Mouse (Mus musculus) neural tube, embryonic 14.5 days (tissue): ENCODE measurements at regions not wholly inside any gene's neighbourhood (a gene's known extent, or its start where the extent isn't known, plus 50 kb on each side); places are given as distances from the start of the nearest gene placed in this dataset.

ENCODE experiments used
- ATAC-seq: fragments of 200-750 bp; cut with Nextera tagmentation; 2 replicates; pipeline ENCODE4 v1.8.0; 2017; ENCODE audit warnings: low read depth, mild to moderate bottlenecking, moderate TSS enrichment, moderate library complexity
- H3K27ac ChIP-seq: fragments of 300-500 bp; sonication (generic); 2 replicates; pipeline ENCODE4 v1.5.1; 2014; ENCODE audit warnings: low read depth, mild to moderate bottlenecking, control low read depth, low read length, moderate library complexity, mixed read lengths
- H3K27me3 ChIP-seq: fragments of 300-500 bp; sonication (generic); 2 replicates; pipeline ENCODE4 v1.6.1; 2014; ENCODE audit warnings: low read length; ENCODE audit not compliant: control insufficient read depth, insufficient read depth
- H3K36me3 ChIP-seq: fragments of 300-500 bp; sonication (generic); 2 replicates; pipeline ENCODE4 v1.6.1; 2014; ENCODE audit warnings: low read length, mixed read lengths; ENCODE audit not compliant: control insufficient read depth, insufficient read depth
- H3K4me1 ChIP-seq: fragments of 300-500 bp; sonication (generic); 2 replicates; pipeline ENCODE4 v1.6.1; 2014; ENCODE audit warnings: low read length; ENCODE audit not compliant: control insufficient read depth, insufficient read depth
- H3K4me2 ChIP-seq: fragments of 300-500 bp; sonication (generic); 2 replicates; pipeline ENCODE4 v1.6.1; 2014; ENCODE audit warnings: mild to moderate bottlenecking, low read depth, low read length, control low read depth
- H3K4me3 ChIP-seq: fragments of 300-500 bp; sonication (generic); 2 replicates; pipeline ENCODE4 v1.5.1; 2014; ENCODE audit warnings: low read depth, low read length, control low read depth, mixed read lengths
- H3K9ac ChIP-seq: fragments of 300-500 bp; sonication (generic); replicated peaks from 2 replicates; pipeline ENCODE4 v1.6.1; 2014; ENCODE audit warnings: low read depth, mild to moderate bottlenecking, control low read depth, low read length, mixed read lengths
- H3K9me3 ChIP-seq: fragments of 300-500 bp; sonication (generic); 2 replicates; pipeline ENCODE4 v1.6.1; 2016; ENCODE audit warnings: low read length; ENCODE audit not compliant: control insufficient read depth
- WGBS: fragments of 180-500 bp; shearing (Covaris S2); extraction: QIAGEN DNeasy Blood & Tissue Kit; methylation state at CpG from one replicate; pipeline ENCODE4 v1.1.7; 2014; 5-methylcytosine and 5-hydroxymethylcytosine counted together

- WGBS: 75% methylated on average over 6 of the region's 6 CpGs
- no peak overlapping the region for H3K4me3 ChIP-seq
- H3K9ac ChIP-seq: no peak overlapping the region
- no peak overlapping the region for H3K27ac ChIP-seq
- no peaks in the 10 kb centered on the region for H3K27me3 ChIP-seq
- ATAC-seq: no peak
- no peaks in the 10 kb centered on the region for H3K9me3 ChIP-seq
- H3K4me1 ChIP-seq: 0 out of 2 replicates have a peak, but pooled peaks cover 2% of the 10 kb centered on the region
- no peak overlapping the region for H3K4me2 ChIP-seq
- no peaks in the 10 kb centered on the region for H3K36me3 ChIP-seq
These were observed 226.9 kb upstream of the Usp25 start for GRCm38 (mm10) chr16:76786405-76787155.

GRCm38 (mm10) chr16:76782656-76783055 lies 230.8 kb upstream of the Usp25 start:
- Histone ChIP-seq H3K4me2 (no peak overlapping the region), H3K4me3 (no peak overlapping the region), H3K4me1 (0 out of 2 replicates have a peak, but pooled peaks cover 2% of the 10 kb centered on the region), H3K27ac (no peak overlapping the region), H3K36me3 (no peaks in the 10 kb centered on the region), H3K9ac (no peak overlapping the region), H3K27me3 (no peaks in the 10 kb centered on the region), H3K9me3 (no peaks in the 10 kb centered on the region)
- 60% methylated on average over 5 of the region's 5 CpGs for WGBS
- ATAC-seq: no peak

GRCm38 (mm10) chr16:76775790-76776189 lies 237.7 kb upstream of the Usp25 start:
- H3K27ac ChIP-seq: no peak overlapping the region
- no peak overlapping the region for H3K9ac ChIP-seq
- no peaks in the 10 kb centered on the region for H3K36me3 ChIP-seq
- WGBS: 67% methylated on average over 2 of the region's 2 CpGs
- H3K9me3 ChIP-seq: no peaks in the 10 kb centered on the region
- no peaks in the 10 kb centered on the region for H3K27me3 ChIP-seq
- no peak overlapping the region for H3K4me2 ChIP-seq
- no peak for ATAC-seq
- no peak overlapping the region for H3K4me3 ChIP-seq
- no peaks in the 10 kb centered on the region for H3K4me1 ChIP-seq

GRCm38 (mm10) chr16:76774032-76774431 lies 239.5 kb upstream of the Usp25 start:
- H3K9ac ChIP-seq: no peak overlapping the region
- no peak for ATAC-seq

GRCm38 (mm10) chr16:76773466-76773865 lies 240.0 kb upstream of the Usp25 start:
- no peak overlapping the region for H3K4me2 ChIP-seq
- no peak overlapping the region for H3K4me3 ChIP-seq
- no peaks in the 10 kb centered on the region for H3K36me3 ChIP-seq
- ATAC-seq: no peak
- no peak overlapping the region for H3K9ac ChIP-seq
- no peaks in the 10 kb centered on the region for H3K9me3 ChIP-seq
- H3K27me3 ChIP-seq: no peaks in the 10 kb centered on the region
- no peaks in the 10 kb centered on the region for H3K4me1 ChIP-seq
- H3K27ac ChIP-seq: no peak overlapping the region

More at GRCm38 (mm10) chr16:76774032-76774431, 239.5 kb upstream of the Usp25 start:
- Histone ChIP-seq H3K9me3 (no peaks in the 10 kb centered on the region), H3K4me1 (no peaks in the 10 kb centered on the region), H3K4me2 (no peak overlapping the region), H3K36me3 (no peaks in the 10 kb centered on the region), H3K27ac (no peak overlapping the region), H3K4me3 (no peak overlapping the region), H3K27me3 (no peaks in the 10 kb centered on the region)
- WGBS: 68% methylated on average over 8 of the region's 8 CpGs

- 85% methylated on average over 9 of the region's 9 CpGs for WGBS
- H3K9ac ChIP-seq: no peak overlapping the region
- ATAC-seq: no peak
- no peaks in the 10 kb centered on the region for H3K36me3 ChIP-seq
- no peak overlapping the region for H3K4me2 ChIP-seq
- no peaks in the 10 kb centered on the region for H3K4me1 ChIP-seq
- H3K9me3 ChIP-seq: no peaks in the 10 kb centered on the region
- no peak overlapping the region for H3K27ac ChIP-seq
- no peaks in the 10 kb centered on the region for H3K27me3 ChIP-seq
- no peak overlapping the region for H3K4me3 ChIP-seq
These were observed 244.9 kb upstream of the Usp25 start for GRCm38 (mm10) chr16:76768607-76769006.

- no peaks in the 10 kb centered on the region for H3K4me1 ChIP-seq
- ATAC-seq: no peak
- H3K9me3 ChIP-seq: no peaks in the 10 kb centered on the region
- no peak overlapping the region for H3K9ac ChIP-seq
- H3K27me3 ChIP-seq: no peaks in the 10 kb centered on the region
- WGBS: 75% methylated on average over 3 of the region's 3 CpGs
- H3K4me3 ChIP-seq: no peak overlapping the region
- no peaks in the 10 kb centered on the region for H3K36me3 ChIP-seq
- H3K4me2 ChIP-seq: no peak overlapping the region
- no peak overlapping the region for H3K27ac ChIP-seq
These were observed 246.9 kb upstream of the Usp25 start for GRCm38 (mm10) chr16:76766636-76767035.

- Histone ChIP-seq H3K27me3 (no peaks in the 10 kb centered on the region), H3K36me3 (no peaks in the 10 kb centered on the region), H3K9ac (no peak overlapping the region), H3K4me3 (no peak overlapping the region), H3K4me1 (no peaks in the 10 kb centered on the region), H3K9me3 (no peaks in the 10 kb centered on the region), H3K4me2 (no peak overlapping the region), H3K27ac (no peak overlapping the region)
- 36% methylated on average over 7 of the region's 7 CpGs for WGBS
- ATAC-seq: no peak
These were observed 248.0 kb upstream of the Usp25 start for GRCm38 (mm10) chr16:76765536-76765935.

GRCm38 (mm10) chr16:76764994-76765393 lies 248.5 kb upstream of the Usp25 start:
- 47% methylated on average over 5 of the region's 5 CpGs for WGBS
- ATAC-seq: no peak
- H3K4me2 ChIP-seq: no peak overlapping the region
- no peak overlapping the region for H3K4me3 ChIP-seq
- H3K9ac ChIP-seq: no peak overlapping the region
- H3K27me3 ChIP-seq: no peaks in the 10 kb centered on the region
- H3K4me1 ChIP-seq: no peaks in the 10 kb centered on the region
- no peak overlapping the region for H3K27ac ChIP-seq
- no peaks in the 10 kb centered on the region for H3K9me3 ChIP-seq
- H3K36me3 ChIP-seq: no peaks in the 10 kb centered on the region
